Mouse (Mus musculus) hindbrain, embryonic 14.5 days (tissue): ENCODE results near the gene Scg5. TPM values are rescaled to one million over a fixed set of nuclear protein-coding genes. Genes with fewer than 3 reads are reported as not detected.

Experiments used
- ATAC-seq: fragments of 200-750 bp; cut with Nextera tagmentation; 2 replicates; pipeline ENCODE4 v1.8.0; 2017; ENCODE audit warnings: moderate number of reproducible peaks, mild to moderate bottlenecking, moderate TSS enrichment, moderate library complexity; ENCODE audit not compliant: low FRiP score
- DNase-seq: peaks from one replicate; pipeline ENCODE4 v3.0.0-alpha.2; 2015; ENCODE audit warnings: low spot score
- H3K27ac ChIP-seq: fragments of 300-500 bp; sonication (generic); 2 replicates; pipeline ENCODE4 v1.5.1; 2014; ENCODE audit warnings: mild to moderate bottlenecking, moderate library complexity
- H3K27me3 ChIP-seq: fragments of 300-500 bp; sonication (generic); 2 replicates; pipeline ENCODE4 v1.6.1; 2014; ENCODE audit warnings: mild to moderate bottlenecking, low read length, mixed read lengths; ENCODE audit not compliant: control insufficient read depth, insufficient read depth
- H3K36me3 ChIP-seq: fragments of 300-500 bp; sonication (generic); replicated peaks from 2 replicates; pipeline ENCODE4 v1.6.1; 2014; ENCODE audit not compliant: control insufficient read depth, insufficient read depth
- H3K4me1 ChIP-seq: fragments of 300-500 bp; sonication (generic); replicated peaks from 2 replicates; pipeline ENCODE4 v1.6.1; 2014; ENCODE audit warnings: antibody characterized with exemption, low read length, mixed read lengths; ENCODE audit not compliant: control insufficient read depth, insufficient read depth
- H3K4me2 ChIP-seq: fragments of 300-500 bp; sonication (generic); replicated peaks from 2 replicates; pipeline ENCODE4 v1.6.1; 2014; ENCODE audit warnings: mild to moderate bottlenecking, moderate library complexity
- H3K4me3 ChIP-seq: fragments of 300-500 bp; sonication (generic); replicated peaks from 2 replicates; pipeline ENCODE4 v1.5.1; 2014; ENCODE audit warnings: mild to moderate bottlenecking, low read length
- H3K9ac ChIP-seq: fragments of 300-500 bp; sonication (generic); 2 replicates; pipeline ENCODE4 v1.6.1; 2014
- H3K9me3 ChIP-seq: fragments of 300-500 bp; sonication (generic); 2 replicates; pipeline ENCODE4 v1.6.1; 2016; ENCODE audit warnings: low read length; ENCODE audit not compliant: control insufficient read depth
- WGBS: fragments of 180-500 bp; shearing (Covaris S2); extraction: QIAGEN DNeasy Blood & Tissue Kit; methylation state at CpG from one replicate; pipeline ENCODE4 v1.1.7; 2014; 5-methylcytosine and 5-hydroxymethylcytosine counted together
- polyA plus RNA-seq: library from polyadenylated mRNA; unstranded; fragments of >200 nt; fragmentation: Nextera tagmentation; extraction: Ambion mirVana; gene quantifications from 2 replicates; pipeline ENCODE4 v1.2.1, GENCODE M21; 2014

Gene Scg5
- polyA plus RNA-seq, 1 experiment from 2014 or later = 244 TPM

GRCm38 (mm10) chr2:113788821-113789387 lies 40.0 kb downstream of the Scg5 start:
- 96% methylated on average over 4 of the region's 4 CpGs for WGBS
- ATAC-seq (no peak), DNase-seq (no peak)
- Histone ChIP-seq H3K4me2 (no peak overlapping the region), H3K9ac (no peak overlapping the region), H3K27ac (no peak overlapping the region), H3K27me3 (no peaks in the 10 kb centered on the region), H3K9me3 (no peaks in the 10 kb centered on the region), H3K4me1 (no peaks in the 10 kb centered on the region), H3K36me3 (peaks cover 30% of the 10 kb centered on the region), H3K4me3 (no peak overlapping the region)

- WGBS = 88% methylated on average over 4 of the region's 4 CpGs
- H3K27ac ChIP-seq = no peak overlapping the region
- H3K4me2 ChIP-seq = no peak overlapping the region
- ATAC-seq (no peak), DNase-seq (no peak)
- H3K4me3 ChIP-seq = no peak overlapping the region
- H3K4me1 ChIP-seq = no peaks in the 10 kb centered on the region
- H3K36me3 ChIP-seq = peaks cover 30% of the 10 kb centered on the region
- no peaks in the 10 kb centered on the region for H3K9me3 ChIP-seq
- no peak overlapping the region for H3K9ac ChIP-seq
- H3K27me3 ChIP-seq = no peaks in the 10 kb centered on the region
Measured at GRCm38 (mm10) chr2:113787882-113788281, 41.0 kb downstream of the Scg5 start.

- no peak overlapping the region for H3K9ac ChIP-seq
- no peak for ATAC-seq
Measured at GRCm38 (mm10) chr2:113784851-113785250, 44.1 kb downstream of the Scg5 start.

GRCm38 (mm10) chr2:113781521-113781920 lies 47.4 kb downstream of the Scg5 start:
- Histone ChIP-seq H3K4me3 (no peak overlapping the region), H3K9me3 (no peaks in the 10 kb centered on the region), H3K36me3 (no peaks in the 10 kb centered on the region; the same call in 1 of the 2 replicates), H3K9ac (no peak overlapping the region), H3K27ac (no peak overlapping the region), H3K4me2 (no peak overlapping the region), H3K27me3 (no peaks in the 10 kb centered on the region), H3K4me1 (no peaks in the 10 kb centered on the region)
- WGBS = 92% methylated on average over 4 of the region's 4 CpGs
- DNase-seq = no peak
- no peak for ATAC-seq

More at GRCm38 (mm10) chr2:113784851-113785250, 44.1 kb downstream of the Scg5 start:
- H3K4me2 ChIP-seq = no peak overlapping the region
- no peaks in the 10 kb centered on the region for H3K27me3 ChIP-seq
- H3K4me1 ChIP-seq = no peaks in the 10 kb centered on the region
- WGBS = 83% methylated on average over 3 of the region's 3 CpGs
- no peak overlapping the region for H3K27ac ChIP-seq
- H3K9me3 ChIP-seq = no peaks in the 10 kb centered on the region
- peaks cover 20% of the 10 kb centered on the region for H3K36me3 ChIP-seq
- no peak for DNase-seq
- H3K4me3 ChIP-seq = no peak overlapping the region

DNA sequence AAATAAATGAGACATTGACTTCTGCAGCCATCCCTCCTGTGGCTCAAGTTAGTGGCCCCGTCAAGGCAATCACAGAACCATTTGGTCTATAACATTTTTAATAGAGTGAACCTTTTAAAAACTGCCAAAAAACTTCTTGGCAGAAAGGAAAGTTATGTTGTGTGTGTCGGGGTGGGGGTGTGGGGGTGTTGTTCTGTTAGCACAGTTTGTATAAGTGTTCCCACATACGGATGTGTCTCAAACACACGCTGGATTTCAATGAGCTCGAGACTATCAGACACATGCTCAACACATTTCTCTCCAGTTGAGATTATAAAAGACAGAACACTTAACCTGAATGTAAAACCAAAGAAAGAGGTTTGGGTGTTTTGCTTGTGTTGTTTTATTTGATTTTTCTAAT lies 47.8 kb downstream of the Scg5 start:
- Histone ChIP-seq H3K9me3 (no peaks in the 10 kb centered on the region), H3K4me3 (no peak overlapping the region), H3K36me3 (no peaks in the 10 kb centered on the region; the same call in 1 of the 2 replicates), H3K4me1 (no peaks in the 10 kb centered on the region), H3K9ac (no peak overlapping the region), H3K4me2 (no peak overlapping the region), H3K27me3 (no peaks in the 10 kb centered on the region), H3K27ac (no peak overlapping the region)
- no peak for ATAC-seq
- WGBS = 92% methylated on average over 5 of the region's 5 CpGs
- DNase-seq = no peak

DNA sequence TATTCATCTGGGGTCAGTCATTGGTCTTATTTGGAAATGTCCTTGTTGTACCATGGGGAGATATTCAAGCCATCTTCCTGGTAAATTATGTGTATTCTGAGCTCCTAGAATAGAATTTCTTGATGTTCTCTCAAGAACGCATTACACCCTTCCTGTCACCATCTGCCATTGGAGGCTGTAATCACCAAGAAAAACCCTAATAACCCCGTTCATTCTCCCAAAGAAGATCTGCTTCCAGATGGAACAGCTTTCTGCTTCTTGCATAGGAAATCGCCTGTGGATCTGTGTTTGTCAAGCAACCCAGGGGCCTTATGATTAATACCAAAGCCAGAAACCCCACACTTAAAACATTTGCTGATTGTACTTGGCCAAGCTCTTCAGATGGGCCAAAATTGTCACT lies 49.6 kb downstream of the Scg5 start:
- Histone ChIP-seq H3K4me2 (no peak overlapping the region), H3K4me1 (no peaks in the 10 kb centered on the region), H3K4me3 (no peak overlapping the region), H3K9ac (no peak overlapping the region), H3K36me3 (peaks cover 1% of the 10 kb centered on the region; the same call in 1 of the 2 replicates), H3K27ac (no peak overlapping the region), H3K27me3 (no peaks in the 10 kb centered on the region), H3K9me3 (no peaks in the 10 kb centered on the region)
- 84% methylated on average over 3 of the region's 3 CpGs for WGBS
- DNase-seq (no peak), ATAC-seq (no peak)

- no peak for DNase-seq
- WGBS = 80% methylated on average over 6 of the region's 6 CpGs
- no peak for ATAC-seq
Measured at GRCm38 (mm10) chr2:113778036-113778435, 50.9 kb downstream of the Scg5 start.

GRCm38 (mm10) chr2:113776297-113776696 lies 52.6 kb downstream of the Scg5 start:
- no peak for DNase-seq
- H3K27ac ChIP-seq = no peak overlapping the region
- no peak for ATAC-seq
- no peak overlapping the region for H3K4me3 ChIP-seq
- 84% methylated on average over 3 of the region's 3 CpGs for WGBS
- H3K4me1 ChIP-seq = no peaks in the 10 kb centered on the region
- H3K4me2 ChIP-seq = no peak overlapping the region
- peaks cover 4% of the 10 kb centered on the region; the same call in 1 of the 2 replicates for H3K36me3 ChIP-seq
- H3K27me3 ChIP-seq = no peaks in the 10 kb centered on the region
- H3K9ac ChIP-seq = no peak overlapping the region
- H3K9me3 ChIP-seq = no peaks in the 10 kb centered on the region

More at GRCm38 (mm10) chr2:113778036-113778435, 50.9 kb downstream of the Scg5 start:
- H3K9ac ChIP-seq = no peak overlapping the region
- H3K36me3 ChIP-seq = peaks cover 4% of the 10 kb centered on the region; the same call in 1 of the 2 replicates
- no peaks in the 10 kb centered on the region for H3K9me3 ChIP-seq
- no peak overlapping the region for H3K4me2 ChIP-seq
- no peaks in the 10 kb centered on the region for H3K4me1 ChIP-seq
- H3K4me3 ChIP-seq = no peak overlapping the region
- H3K27ac ChIP-seq = no peak overlapping the region
- no peaks in the 10 kb centered on the region for H3K27me3 ChIP-seq

DNA sequence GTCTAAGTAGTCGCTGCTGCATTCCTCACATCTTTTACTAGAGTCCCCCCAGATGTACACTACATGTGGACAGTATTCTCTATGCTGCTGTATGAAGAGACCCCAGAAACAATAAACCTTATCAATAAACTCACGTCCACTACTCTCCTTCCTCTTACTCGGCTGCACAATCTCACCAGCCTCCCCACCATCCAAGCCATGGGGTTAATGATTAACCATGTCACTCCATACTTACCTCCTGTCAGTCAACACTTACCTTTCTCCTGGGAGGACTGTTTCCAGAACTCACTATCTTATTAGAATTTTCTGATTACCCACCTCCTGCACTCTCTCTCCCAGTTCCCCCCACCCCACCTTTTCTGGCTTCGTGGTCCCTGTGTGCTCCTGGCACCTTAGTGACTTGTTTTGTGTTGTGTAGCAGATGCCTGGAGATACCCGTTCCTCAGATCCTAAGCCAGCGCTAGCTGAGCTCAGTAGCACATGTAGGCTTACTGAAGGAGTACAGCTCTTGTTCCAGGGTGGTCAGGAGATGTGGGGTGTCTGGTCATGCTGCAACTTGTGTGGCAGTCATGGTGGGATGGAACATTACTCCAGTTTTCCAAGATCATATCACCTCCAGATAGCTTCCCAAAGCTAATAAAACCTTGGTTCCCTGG lies 54.6 kb downstream of the Scg5 start:
- 81% methylated on average over 6 of the region's 6 CpGs for WGBS
- no peaks in the 10 kb centered on the region for H3K27me3 ChIP-seq
- ATAC-seq = no peak

More for the DNA sequence above, 54.6 kb downstream of the Scg5 start:
- Histone ChIP-seq H3K9ac (no peak overlapping the region), H3K27ac (no peak overlapping the region), H3K4me2 (no peak overlapping the region), H3K4me1 (no peaks in the 10 kb centered on the region), H3K36me3 (peaks cover 4% of the 10 kb centered on the region; the same call in 1 of the 2 replicates), H3K9me3 (no peaks in the 10 kb centered on the region), H3K4me3 (no peak overlapping the region)
- DNase-seq = no peak
